Mouse (Mus musculus): ENCODE measurements around the gene Stk11. TPM values are rescaled to one million over a fixed set of nuclear protein-coding genes. Genes with fewer than 3 reads are reported as not detected.

The Stk11 gene
- total and polyA plus RNA-seq, 2 experiments, result 71.5 to 110 TPM

DNA sequence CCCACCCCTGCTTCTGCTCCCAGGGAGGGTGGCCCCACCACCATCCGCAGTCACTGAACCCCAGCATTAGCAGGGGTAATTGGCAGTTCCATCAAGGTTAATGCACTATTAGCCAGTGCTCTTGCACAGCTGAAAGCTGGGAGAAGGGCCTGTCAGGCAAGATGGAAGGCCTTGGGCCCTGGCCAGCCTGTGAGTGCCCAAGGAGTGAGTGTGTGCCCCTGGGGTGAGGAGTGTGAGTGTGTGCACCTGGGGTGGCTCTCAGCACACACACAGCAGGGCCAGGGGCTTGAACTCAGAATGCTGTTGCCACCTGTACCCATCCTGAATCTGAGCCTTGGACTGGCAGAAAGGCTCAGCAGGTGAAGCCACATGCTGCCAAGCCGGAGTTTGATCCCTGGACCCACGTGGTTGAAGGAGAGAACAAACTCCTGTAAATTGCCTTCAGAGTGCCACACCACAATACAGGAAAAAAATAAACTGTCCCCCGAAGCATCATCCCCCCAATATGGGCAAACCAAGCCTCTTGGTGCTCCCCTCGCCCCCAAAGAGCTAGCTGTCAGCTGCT, 60.7 kb downstream of the Stk11 start:
- Histone ChIP-seq H3K9ac (ENCODE audit: low read depth, low read length) (no peak overlapping the region), H3K27ac (replicated peaks; ENCODE audit: insufficient read depth, low read depth, low read length) (no peak overlapping the region), H3K79me2 (ENCODE audit: control insufficient read depth, insufficient read depth, low read length) (no peaks in the 10 kb centered on the region), H3K4me1 (ENCODE audit: control insufficient read depth, insufficient read depth, low read length) (peaks cover 8% of the 10 kb centered on the region), H3K4me3 (ENCODE audit: insufficient read depth, low read depth, low read length) (no peak overlapping the region), H3K27me3 (ENCODE audit: control insufficient read depth, insufficient read depth, low read length) (peaks cover 4% of the 10 kb centered on the region; the same call in 1 of the 2 replicates), H3K36me3 (ENCODE audit: control insufficient read depth, insufficient read depth, low read length) (peaks cover 2% of the 10 kb centered on the region; the same call in 1 of the 2 replicates)
- TF ChIP-seq POLR2A (IDR thresholded peaks at IDR 0.05; ENCODE audit: extremely low read depth, insufficient read depth, low read length) (no peak), CTCF (IDR thresholded peaks at IDR 0.05; ENCODE audit: low read depth, low read length) (no peak)
- DNase-seq (ENCODE audit: extremely low read depth, low read depth, low spot score), result no peak
- 80% methylated on average over 5 of the region's 5 CpGs for WGBS

DNA sequence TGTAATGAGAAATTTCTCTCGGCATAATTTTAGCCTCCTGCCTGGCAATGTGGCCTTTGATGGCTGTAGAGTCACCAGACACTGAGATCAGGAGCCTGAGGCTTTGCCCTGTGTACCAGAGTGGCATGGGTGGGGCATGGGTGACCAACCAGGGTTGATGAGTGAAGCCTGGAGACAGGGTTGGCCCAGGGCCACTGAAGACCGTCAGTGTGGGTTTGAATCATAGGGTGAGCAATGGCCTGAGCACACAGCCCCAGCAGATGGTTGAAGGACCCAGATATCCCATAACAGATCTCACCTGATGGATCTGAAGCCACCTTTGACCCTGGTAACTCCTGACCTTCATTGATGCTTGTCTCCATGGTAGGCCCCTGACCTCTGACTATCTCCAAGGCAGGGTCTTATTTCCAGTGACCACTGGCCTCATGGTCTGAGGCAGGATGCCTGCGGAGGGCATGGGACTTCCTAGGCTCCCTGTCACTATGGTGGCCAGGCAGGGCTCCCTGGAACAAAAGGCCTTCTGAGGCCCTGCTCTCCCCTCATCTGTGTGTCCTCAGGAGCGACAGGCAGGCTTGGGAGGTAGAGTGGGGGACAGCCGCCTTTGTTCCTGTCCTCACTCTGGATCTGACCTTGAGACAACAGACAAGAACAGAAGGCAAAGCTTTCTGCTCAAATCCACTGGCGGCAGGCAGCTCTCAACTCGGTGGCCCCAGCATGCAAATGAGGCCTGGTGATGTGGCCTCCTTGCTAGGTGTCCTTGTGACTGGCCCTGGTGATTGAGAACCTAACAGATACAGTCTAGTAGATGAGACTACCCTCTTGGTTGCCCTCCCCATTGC, 62.1 kb downstream of the Stk11 start:
- Histone ChIP-seq H3K36me3 (ENCODE audit: control insufficient read depth, insufficient read depth, low read length) (no peaks in the 10 kb centered on the region), H3K4me3 (ENCODE audit: insufficient read depth, low read depth, low read length) (no peak overlapping the region), H3K79me2 (ENCODE audit: control insufficient read depth, insufficient read depth, low read length) (no peaks in the 10 kb centered on the region), H3K4me1 (ENCODE audit: control insufficient read depth, insufficient read depth, low read length) (peaks cover 3% of the 10 kb centered on the region), H3K9ac (ENCODE audit: low read depth, low read length) (no peak overlapping the region), H3K27me3 (ENCODE audit: control insufficient read depth, insufficient read depth, low read length) (peaks cover 4% of the 10 kb centered on the region; the same call in 1 of the 2 replicates), H3K27ac (replicated peaks; ENCODE audit: insufficient read depth, low read depth, low read length) (no peak overlapping the region)
- WGBS, result 82% methylated on average over 7 of the region's 7 CpGs
- no peak for DNase-seq (ENCODE audit: extremely low read depth, low read depth, low spot score)
- TF ChIP-seq POLR2A (IDR thresholded peaks at IDR 0.05; ENCODE audit: extremely low read depth, insufficient read depth, low read length) (no peak), CTCF (IDR thresholded peaks at IDR 0.05; ENCODE audit: low read depth, low read length) (no peak)

GRCm38 (mm10) chr10:80179068-80180051, 63.8 kb downstream of the Stk11 start, which contains the start of gene Efna2:
Gene Efna2, plus strand, starts transcription at chr10:80179482.
- peaks cover 4% of the 10 kb centered on the region; the same call in 1 of the 2 replicates for H3K27me3 ChIP-seq (ENCODE audit: control insufficient read depth, insufficient read depth, low read length)
- DNase-seq (ENCODE audit: extremely low read depth, low read depth, low spot score), result no peak
- no peak for TF ChIP-seq POLR2A (IDR thresholded peaks at IDR 0.05; ENCODE audit: extremely low read depth, insufficient read depth, low read length)
- TF ChIP-seq CTCF (IDR thresholded peaks at IDR 0.05; ENCODE audit: low read depth, low read length), result no peak
- no peak within 1 kb of the TSS for H3K27ac ChIP-seq (replicated peaks; ENCODE audit: insufficient read depth, low read depth, low read length)
- WGBS, result 6% methylated on average over 101 of the region's 106 CpGs
- H3K36me3 ChIP-seq (ENCODE audit: control insufficient read depth, insufficient read depth, low read length), result no peaks in the 10 kb centered on the region
- H3K4me1 ChIP-seq (ENCODE audit: control insufficient read depth, insufficient read depth, low read length), result no peaks in the 10 kb centered on the region
- H3K9ac ChIP-seq (ENCODE audit: low read depth, low read length), result peak within 1 kb of the TSS; percentile 78
- no peaks in the 10 kb centered on the region for H3K79me2 ChIP-seq (ENCODE audit: control insufficient read depth, insufficient read depth, low read length)
- H3K4me3 ChIP-seq (ENCODE audit: insufficient read depth, low read depth, low read length), result peak within 1 kb of the TSS; percentile 56

Other genes starting within 250 kb of the Stk11 start
Only the 30 nearest of the 35 such genes appear.
- 5.7 and 11.3 TPM in 2 replicates for gene Cfd, start 224.9 kb upstream of the Stk11 start, total RNA-seq (2014; rRNA removed)
- gene Cfd, start 224.9 kb upstream of the Stk11 start, polyA plus RNA-seq (2012; rRNA removed), result 0.37 and 0.98 TPM in 2 replicates
- 5.9 and 8.2 TPM in 2 replicates for gene Med16, start 206.9 kb upstream of the Stk11 start, total RNA-seq (2014; rRNA removed)
- 29.9 and 30.6 TPM in 2 replicates for gene Med16, start 206.9 kb upstream of the Stk11 start, polyA plus RNA-seq (2012; rRNA removed)
- gene Gm26602, start 204.9 kb upstream of the Stk11 start, total RNA-seq (2014; rRNA removed), result not detected in 2 replicates
- gene Gm26602, start 204.9 kb upstream of the Stk11 start, polyA plus RNA-seq (2012; rRNA removed), result not detected in 2 replicates
- 0.18 and 0.60 TPM in 2 replicates for gene Kiss1r, start 198.8 kb upstream of the Stk11 start, total RNA-seq (2014; rRNA removed)
- gene Kiss1r, start 198.8 kb upstream of the Stk11 start, polyA plus RNA-seq (2012; rRNA removed), result 1.5 and 1.9 TPM in 2 replicates
- 12.4 and 15.5 TPM in 2 replicates for gene R3hdm4, start 194.6 kb upstream of the Stk11 start, total RNA-seq (2014; rRNA removed)
- 78.8 and 80.0 TPM in 2 replicates for gene R3hdm4, start 194.6 kb upstream of the Stk11 start, polyA plus RNA-seq (2012; rRNA removed)
- gene Arid3a, start 188.8 kb upstream of the Stk11 start, total RNA-seq (2014; rRNA removed), result 0.37 and 0.74 TPM in 2 replicates
- 0.69 and 1.7 TPM in 2 replicates for gene Arid3a, start 188.8 kb upstream of the Stk11 start, polyA plus RNA-seq (2012; rRNA removed)
- gene Wdr18, start 155.7 kb upstream of the Stk11 start, total RNA-seq (2014; rRNA removed), result 24.8 TPM in 2 replicates
- gene Wdr18, start 155.7 kb upstream of the Stk11 start, polyA plus RNA-seq (2012; rRNA removed), result 59.8 and 63.3 TPM in 2 replicates
- 0.18 TPM in 1 of 2 replicates, not detected in the other for gene Grin3b, start 145.1 kb upstream of the Stk11 start, total RNA-seq (2014; rRNA removed)
- gene Grin3b, start 145.1 kb upstream of the Stk11 start, polyA plus RNA-seq (2012; rRNA removed), result 0.45 TPM in 2 replicates
- 35.7 and 51.7 TPM in 2 replicates for gene Tmem259, start 131.5 kb upstream of the Stk11 start, total RNA-seq (2014; rRNA removed)
- 223 and 259 TPM in 2 replicates for gene Tmem259, start 131.5 kb upstream of the Stk11 start, polyA plus RNA-seq (2012; rRNA removed)
- 5.2 and 6.4 TPM in 2 replicates for gene Cnn2, start 127.2 kb upstream of the Stk11 start, total RNA-seq (2014; rRNA removed)
- gene Cnn2, start 127.2 kb upstream of the Stk11 start, polyA plus RNA-seq (2012; rRNA removed), result 6.9 and 9.8 TPM in 2 replicates
- 1.4 and 1.9 TPM in 2 replicates for gene Abca7, start 119.3 kb upstream of the Stk11 start, total RNA-seq (2014; rRNA removed)
- 3.2 and 3.4 TPM in 2 replicates for gene Abca7, start 119.3 kb upstream of the Stk11 start, polyA plus RNA-seq (2012; rRNA removed)
- 4.5 and 4.6 TPM in 2 replicates for gene Arhgap45, start 99.2 kb upstream of the Stk11 start, total RNA-seq (2014; rRNA removed)
- gene Arhgap45, start 99.2 kb upstream of the Stk11 start, polyA plus RNA-seq (2012; rRNA removed), result 7.7 and 10.9 TPM in 2 replicates
- 26.4 and 39.1 TPM in 2 replicates for gene Polr2e, start 76.0 kb upstream of the Stk11 start, total RNA-seq (2014; rRNA removed)
- 71.1 and 74.6 TPM in 2 replicates for gene Polr2e, start 76.0 kb upstream of the Stk11 start, polyA plus RNA-seq (2012; rRNA removed)
- gene Gpx4, start 68.6 kb upstream of the Stk11 start, total RNA-seq (2014; rRNA removed), result 712 and 752 TPM in 2 replicates
- gene Gpx4, start 68.6 kb upstream of the Stk11 start, polyA plus RNA-seq (2012; rRNA removed), result 535 and 559 TPM in 2 replicates
- 8.9 and 11.8 TPM in 2 replicates for gene Sbno2, start 10.2 kb upstream of the Stk11 start, total RNA-seq (2014; rRNA removed)
- gene Sbno2, start 10.2 kb upstream of the Stk11 start, polyA plus RNA-seq (2012; rRNA removed), result 19.2 and 25.9 TPM in 2 replicates
- gene Atp5d, start 22.8 kb downstream of the Stk11 start, total RNA-seq (2014; rRNA removed), result 144 and 218 TPM in 2 replicates
- gene Atp5d, start 22.8 kb downstream of the Stk11 start, polyA plus RNA-seq (2012; rRNA removed), result 1,387 and 1,558 TPM in 2 replicates
- gene Cbarp, start 25.0 kb downstream of the Stk11 start, total RNA-seq (2014; rRNA removed), result 0.47 and 0.55 TPM in 2 replicates
- 1.2 TPM in 2 replicates for gene Cbarp, start 25.0 kb downstream of the Stk11 start, polyA plus RNA-seq (2012; rRNA removed)
- gene Midn, start 32.5 kb downstream of the Stk11 start, total RNA-seq (2014; rRNA removed), result 6.9 and 11.6 TPM in 2 replicates
- 27.4 and 38.8 TPM in 2 replicates for gene Midn, start 32.5 kb downstream of the Stk11 start, polyA plus RNA-seq (2012; rRNA removed)
- 19.5 and 25.9 TPM in 2 replicates for gene Cirbp, start 50.2 kb downstream of the Stk11 start, total RNA-seq (2014; rRNA removed)
- 31.8 and 37.0 TPM in 2 replicates for gene Cirbp, start 50.2 kb downstream of the Stk11 start, polyA plus RNA-seq (2012; rRNA removed)
- 5.1 and 7.7 TPM in 2 replicates for gene 1600002K03Rik, start 57.1 kb downstream of the Stk11 start, total RNA-seq (2014; rRNA removed)
- 10.0 and 10.4 TPM in 2 replicates for gene 1600002K03Rik, start 57.1 kb downstream of the Stk11 start, polyA plus RNA-seq (2012; rRNA removed)
- gene Efna2, start 63.7 kb downstream of the Stk11 start, total RNA-seq (2014; rRNA removed), result under 0.01 and 0.07 TPM in 2 replicates
- gene Efna2, start 63.7 kb downstream of the Stk11 start, polyA plus RNA-seq (2012; rRNA removed), result 0.26 TPM in 2 replicates
- gene Mum1, start 110.6 kb downstream of the Stk11 start, total RNA-seq (2014; rRNA removed), result 7.1 and 8.7 TPM in 2 replicates
- 8.4 and 10.1 TPM in 2 replicates for gene Mum1, start 110.6 kb downstream of the Stk11 start, polyA plus RNA-seq (2012; rRNA removed)
- gene Ndufs7, start 133.3 kb downstream of the Stk11 start, total RNA-seq (2014; rRNA removed), result 165 and 186 TPM in 2 replicates
- gene Ndufs7, start 133.3 kb downstream of the Stk11 start, polyA plus RNA-seq (2012; rRNA removed), result 551 and 560 TPM in 2 replicates
- 241 and 277 TPM in 2 replicates for gene Gamt, start 145.2 kb downstream of the Stk11 start, total RNA-seq (2014; rRNA removed)
- gene Gamt, start 145.2 kb downstream of the Stk11 start, polyA plus RNA-seq (2012; rRNA removed), result 670 and 715 TPM in 2 replicates
- gene Dazap1, start 145.7 kb downstream of the Stk11 start, total RNA-seq (2014; rRNA removed), result 38.0 and 39.9 TPM in 2 replicates
- gene Dazap1, start 145.7 kb downstream of the Stk11 start, polyA plus RNA-seq (2012; rRNA removed), result 39.9 and 43.5 TPM in 2 replicates
- 510 and 571 TPM in 2 replicates for gene Rps15, start 176.7 kb downstream of the Stk11 start, total RNA-seq (2014; rRNA removed)
- 686 and 1,012 TPM in 2 replicates for gene Rps15, start 176.7 kb downstream of the Stk11 start, polyA plus RNA-seq (2012; rRNA removed)
- 0.09 and 0.20 TPM in 2 replicates for gene Apc2, start 180.2 kb downstream of the Stk11 start, total RNA-seq (2014; rRNA removed)
- gene Apc2, start 180.2 kb downstream of the Stk11 start, polyA plus RNA-seq (2012; rRNA removed), result 0.19 and 0.20 TPM in 2 replicates
- gene 2310011J03Rik, start 204.7 kb downstream of the Stk11 start, total RNA-seq (2014; rRNA removed), result 10.4 and 12.4 TPM in 2 replicates
- 25.4 and 25.5 TPM in 2 replicates for gene 2310011J03Rik, start 204.7 kb downstream of the Stk11 start, polyA plus RNA-seq (2012; rRNA removed)
- 8.8 and 12.5 TPM in 2 replicates for gene Pcsk4, start 213.7 kb downstream of the Stk11 start, total RNA-seq (2014; rRNA removed)
- 19.2 and 21.8 TPM in 2 replicates for gene Pcsk4, start 213.7 kb downstream of the Stk11 start, polyA plus RNA-seq (2012; rRNA removed)
- 112 and 185 TPM in 2 replicates for gene Reep6, start 214.2 kb downstream of the Stk11 start, total RNA-seq (2014; rRNA removed)
- 384 and 617 TPM in 2 replicates for gene Reep6, start 214.2 kb downstream of the Stk11 start, polyA plus RNA-seq (2012; rRNA removed)

Data from liver, adult 2 months (tissue).